Mouse (Mus musculus) MEL-GATA-1-ER (cell line): ENCODE measurements around the gene Limk1.

Experiments
- DNase-seq: peaks from one replicate; pipeline ENCODE4 v3.0.0-alpha.2; 2012; ENCODE audit warnings: low read depth; ENCODE audit errors: extremely low read depth

The Limk1 gene

GRCm38 (mm10) chr5:134630835-134631234 is 57.6 kb downstream of the Limk1 start:
- DNase-seq = no peak

DNA sequence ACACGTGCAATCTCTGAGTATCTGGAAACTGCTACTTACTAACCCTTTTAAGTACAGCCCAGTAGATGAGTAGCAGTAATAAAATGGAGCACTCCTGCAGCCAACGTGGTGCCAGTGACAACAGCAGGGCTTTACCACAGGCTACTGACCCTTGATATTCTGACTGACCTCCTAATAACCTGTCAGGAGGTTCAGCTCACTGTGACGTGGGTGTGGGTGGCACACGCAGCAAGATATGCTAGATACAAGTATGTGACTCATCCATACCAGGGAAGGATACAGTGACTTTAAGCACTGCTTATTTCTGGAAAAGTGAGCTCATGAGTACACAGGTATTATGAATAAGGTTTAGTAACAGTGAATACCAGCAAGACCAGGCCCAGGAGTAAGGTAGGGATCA is 58.9 kb downstream of the Limk1 start:
- DNase-seq = no peak

DNA sequence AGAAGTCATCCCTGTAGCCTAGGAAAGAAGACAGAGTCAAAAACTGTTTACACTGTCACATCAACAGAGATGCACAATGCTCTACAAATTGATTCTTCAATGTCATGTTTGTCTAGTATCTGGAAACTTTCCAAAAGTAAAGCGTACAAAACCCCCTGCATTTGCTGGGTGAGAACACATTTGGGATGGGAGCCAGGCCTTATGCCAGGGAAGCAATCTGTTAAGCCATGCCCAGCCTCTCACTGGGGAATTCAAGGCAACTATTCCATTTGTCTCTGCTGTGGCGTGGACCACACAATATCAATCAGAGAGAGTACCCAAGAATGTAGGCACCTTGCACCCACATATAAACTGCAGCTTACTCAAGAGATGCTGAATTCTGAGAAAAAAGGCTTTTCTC is 66.3 kb downstream of the Limk1 start:
- DNase-seq = no peak

DNA sequence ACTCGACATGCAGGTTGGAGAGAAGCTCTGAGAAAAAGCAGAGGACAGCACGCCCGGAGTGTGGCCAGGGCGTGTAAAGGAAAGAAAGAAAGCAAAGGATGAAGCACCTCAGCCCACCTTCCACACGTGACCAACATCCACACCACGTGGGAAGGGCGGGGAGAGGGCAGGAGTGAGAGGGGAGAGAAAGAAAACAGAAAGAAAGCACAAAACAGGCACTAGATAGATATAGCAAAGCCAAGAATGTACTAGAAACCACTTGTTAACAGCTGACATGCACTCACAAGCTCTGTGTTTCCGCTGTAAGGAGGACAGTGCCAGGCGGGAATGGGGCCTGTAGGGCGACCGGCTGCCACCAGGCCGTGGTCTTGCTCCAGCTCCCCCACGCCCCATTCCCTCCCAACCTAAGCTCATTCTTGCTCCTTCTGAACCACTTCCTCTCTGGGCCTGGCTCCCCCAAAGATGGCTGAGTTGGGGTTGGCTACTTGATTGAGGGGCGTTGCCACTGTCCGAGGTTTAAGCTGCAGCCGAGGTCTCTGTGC is 67.2 kb downstream of the Limk1 start:
- no peak for DNase-seq

GRCm38 (mm10) chr5:134620457-134620856 is 67.9 kb downstream of the Limk1 start:
- no peak for DNase-seq

GRCm38 (mm10) chr5:134617071-134617470 is 71.3 kb downstream of the Limk1 start:
- no peak for DNase-seq

GRCm38 (mm10) chr5:134615780-134616179 is 72.6 kb downstream of the Limk1 start:
- no peak for DNase-seq

DNA sequence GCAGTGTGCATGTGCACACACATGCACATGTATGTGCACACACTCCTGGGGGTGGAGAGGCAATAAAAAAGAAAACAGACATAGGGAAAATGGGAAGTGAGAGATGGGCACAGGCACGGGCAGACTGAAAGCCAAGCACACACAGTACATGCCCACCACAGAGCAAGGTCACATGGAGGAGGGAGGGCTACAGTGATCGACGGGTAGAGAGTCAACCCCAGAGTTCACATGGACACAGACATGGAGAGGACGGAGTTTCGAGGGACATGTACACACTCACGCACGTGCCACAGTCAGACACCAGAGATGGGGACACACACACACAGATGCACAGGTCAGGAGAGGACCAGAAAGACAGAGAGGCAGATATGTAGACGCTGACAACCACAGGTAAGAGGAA is 73.0 kb downstream of the Limk1 start:
- no peak for DNase-seq

GRCm38 (mm10) chr5:134614802-134615201 is 73.6 kb downstream of the Limk1 start, which contains the start of gene Lat2:
Gene Lat2 (minus strand): TSS chr5:134615025.
- DNase-seq = no peak

GRCm38 (mm10) chr5:134614296-134614695 is 74.1 kb downstream of the Limk1 start:
- DNase-seq = no peak

DNA sequence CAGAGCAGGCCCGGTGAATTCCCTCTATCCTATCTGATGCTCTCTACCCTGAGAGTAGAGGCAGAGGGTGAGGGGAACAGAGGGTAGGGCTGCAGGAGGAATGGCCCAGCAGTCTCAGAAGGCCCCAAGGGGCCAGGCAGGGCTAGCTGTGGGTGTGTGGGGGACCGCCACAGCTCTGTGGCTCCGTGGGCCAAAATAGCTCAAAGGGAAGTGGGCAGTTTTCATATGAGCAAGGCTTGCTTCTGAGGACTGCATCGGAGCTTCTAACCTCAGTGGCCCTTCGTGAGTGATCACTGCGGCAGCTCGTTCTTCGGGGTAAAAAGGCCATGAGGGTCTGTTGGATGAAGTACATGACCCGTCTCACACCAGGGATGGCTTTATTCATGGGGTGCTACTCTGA is 74.7 kb downstream of the Limk1 start:
- DNase-seq = no peak

DNA sequence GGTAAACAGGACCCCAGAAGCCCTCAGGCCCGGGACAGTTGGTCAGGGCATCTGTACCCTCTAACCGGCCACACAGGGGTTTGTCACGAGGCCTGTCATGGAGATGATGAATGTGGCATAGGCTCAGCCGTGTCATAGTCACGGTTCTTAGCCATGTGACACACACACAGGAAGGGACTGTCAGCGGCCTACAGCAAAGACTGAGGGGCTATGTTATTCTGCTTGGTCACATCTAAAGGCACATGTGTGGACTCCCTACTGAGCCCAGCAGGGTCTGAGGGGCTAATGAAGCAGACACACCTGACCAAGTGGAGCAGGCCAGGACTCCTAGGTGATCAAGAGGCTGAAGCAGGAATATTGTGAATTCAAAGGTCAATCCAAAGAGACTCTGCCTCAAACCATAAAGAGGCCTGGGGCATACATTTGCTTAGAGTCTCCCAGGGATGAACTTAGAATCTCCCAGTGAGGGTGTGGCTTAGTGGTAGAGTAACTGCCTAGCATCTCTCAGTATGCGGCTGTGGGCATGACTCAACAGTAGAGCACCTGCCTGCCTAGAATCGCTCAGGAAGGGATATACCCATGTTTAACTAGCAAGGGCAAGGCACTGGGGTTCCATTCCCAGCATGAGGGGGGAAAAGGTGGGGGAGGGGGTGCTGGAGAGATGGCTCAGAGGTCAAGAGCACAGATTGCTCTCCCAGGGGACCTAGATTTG is 76.4 kb downstream of the Limk1 start:
- DNase-seq = no peak

- DNase-seq = no peak
These were observed 78.3 kb downstream of the Limk1 start for GRCm38 (mm10) chr5:134609916-134610643.

DNA sequence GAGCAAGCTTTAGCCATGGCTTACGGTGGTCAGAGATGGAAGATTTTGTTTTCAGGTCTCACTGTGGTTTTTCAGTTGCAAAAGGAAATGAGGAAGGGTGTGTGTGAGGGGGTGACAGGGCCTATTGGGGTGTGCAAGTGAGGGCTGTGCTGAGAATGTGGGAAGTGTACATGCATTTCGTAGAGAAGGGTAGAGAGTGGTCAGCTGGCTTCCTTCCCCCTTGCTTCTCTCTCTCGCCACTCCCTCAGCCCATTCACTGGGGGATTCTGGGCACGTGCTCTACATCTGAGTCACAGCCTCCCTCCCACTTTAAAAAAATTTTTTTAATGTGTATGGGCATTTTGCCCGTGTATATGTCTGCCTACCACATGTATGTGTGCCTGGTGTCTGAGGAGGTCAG is 81.3 kb downstream of the Limk1 start:
- peak; percentile 67 for DNase-seq

DNA sequence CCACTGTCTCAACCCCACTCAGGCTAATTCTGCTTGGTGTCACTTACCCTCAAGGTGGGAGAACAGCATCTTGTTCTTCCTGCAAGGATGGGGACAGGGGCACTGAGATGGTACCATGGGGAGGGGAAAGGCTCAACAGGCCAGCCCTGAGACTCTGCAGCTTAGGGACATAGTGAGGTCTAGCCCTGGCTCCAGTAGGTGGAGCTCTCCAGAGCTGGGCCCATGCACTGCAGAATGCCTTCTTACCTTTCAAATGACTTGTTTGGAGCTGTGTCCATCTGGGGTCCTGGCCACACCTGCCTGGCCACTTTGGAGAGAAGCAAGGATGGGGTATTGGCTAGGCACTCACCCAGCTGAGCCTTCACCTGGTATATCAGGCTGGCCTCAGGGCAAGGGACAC is 82.1 kb downstream of the Limk1 start:
- DNase-seq = no peak
